Mouse (Mus musculus) G1E (cell line): Measurements from ENCODE around the gene Aloxe3. TPM values are rescaled to one million over a fixed set of nuclear protein-coding genes. Genes with fewer than 3 reads are reported as not detected.
A peak's percentile ranks its signal among the peaks of the same experiment; 100 is the strongest.

Source experiments
- ATAC-seq: 2 replicates; pipeline ENCODE4 v1.8.0; 2016; ENCODE audit warnings: mild to moderate bottlenecking; ENCODE audit not compliant: insufficient number of reproducible peaks, poor library complexity, low FRiP score, severe bottlenecking; ENCODE audit errors: extremely low read depth
- DNase-seq: peaks from one replicate; pipeline ENCODE4 v3.0.0; 2012; ENCODE audit warnings: low spot score
- H3K27me3 ChIP-seq: 2 replicates; pipeline ENCODE4 v1.6.1; 2012; ENCODE audit warnings: mild to moderate bottlenecking, low read length, inconsistent platforms; ENCODE audit not compliant: insufficient read depth
- H3K36me3 ChIP-seq: replicated peaks from 2 replicates; pipeline ENCODE3; 2012; ENCODE audit warnings: mild to moderate bottlenecking, inconsistent platforms
- H3K4me1 ChIP-seq: 2 replicates; pipeline ENCODE4 v1.6.1; 2012; ENCODE audit warnings: low read depth, low read length, inconsistent platforms, mixed read lengths; ENCODE audit not compliant: insufficient read depth
- H3K4me3 ChIP-seq: 2 replicates; pipeline ENCODE4 v1.5.1; 2012; ENCODE audit warnings: low read depth, mild to moderate bottlenecking, inconsistent platforms, low read length, moderate library complexity, mixed read lengths
- H3K9me3 ChIP-seq: replicated peaks from 2 replicates; pipeline ENCODE4 v1.6.1; 2012; ENCODE audit warnings: inconsistent platforms
- CTCF ChIP-seq: IDR thresholded peaks from 2 replicates; pipeline ENCODE4 v1.5.1; 2012; ENCODE audit warnings: low read depth, low read length, inconsistent platforms, mixed read lengths
- GATA1 ChIP-seq: IDR thresholded peaks from 2 replicates; pipeline ENCODE4 v1.6.1; 2012; ENCODE audit warnings: borderline replicate concordance, low read length, inconsistent platforms, mixed read lengths
- GATA2 ChIP-seq: IDR thresholded peaks from 2 replicates; pipeline ENCODE4 v1.6.1; 2012; ENCODE audit warnings: low read depth, low read length, inconsistent platforms, borderline replicate concordance
- POLR2AphosphoS5 ChIP-seq: IDR thresholded peaks from 2 replicates; pipeline ENCODE4 v1.6.1; 2012; ENCODE audit warnings: low read depth, low read length, inconsistent platforms; ENCODE audit not compliant: insufficient replicate concordance
- TAL1 ChIP-seq: conservative IDR thresholded peaks from 2 replicates; pipeline ENCODE4 v1.6.1; 2012; ENCODE audit warnings: low read depth, low read length, inconsistent platforms, mixed read lengths
- polyA plus RNA-seq: library from polyadenylated mRNA; stranded (reverse); fragments of >175 nt; gene quantifications from 2 replicates; pipeline ENCODE4 v1.2.3, GENCODE M21; 2012
- total RNA-seq, 2 experiments: library from RNA; stranded (forward) in 1 of 2; stranded (reverse) in 1 of 2; fragments of 200-1000 nt in 1 of 2; fragments of >200 nt in 1 of 2; fragmentation: Nextera tagmentation in 1 of 2; gene quantifications; 2 replicates each; pipeline ENCODE4 v1.2.3; 2014 to 2017

Gene Aloxe3
- total RNA-seq (2014; fragmentation: Nextera tagmentation) (1.3 TPM in 1 of 2 replicates, not detected in the other), total RNA-seq (2017) (0.16 TPM in 1 of 2 replicates, not detected in the other), polyA plus RNA-seq (0.01 TPM in 1 of 2 replicates, not detected in the other)

DNA sequence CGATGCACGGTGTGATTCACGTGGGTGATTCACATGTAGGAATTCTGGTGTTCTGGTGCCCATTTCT is at the start of gene Aloxe3:
Aloxe3 (plus strand) TSS at position 45 of the 67 bp plus-strand sequence.
- DNase-seq (no peak), ATAC-seq (no peak)
- Histone ChIP-seq H3K9me3 (no peaks in the 10 kb centered on the region), H3K36me3 (no peaks in the 10 kb centered on the region), H3K4me1 (peaks cover 45% of the 10 kb centered on the region), H3K27me3 (peaks cover 21% of the 10 kb centered on the region), H3K4me3 (peak within 1 kb of the TSS; percentile 71)
- TF ChIP-seq CTCF (no peak), POLR2AphosphoS5 (no peak), GATA1 (no peak), TAL1 (no peak), GATA2 (no peak)

DNA sequence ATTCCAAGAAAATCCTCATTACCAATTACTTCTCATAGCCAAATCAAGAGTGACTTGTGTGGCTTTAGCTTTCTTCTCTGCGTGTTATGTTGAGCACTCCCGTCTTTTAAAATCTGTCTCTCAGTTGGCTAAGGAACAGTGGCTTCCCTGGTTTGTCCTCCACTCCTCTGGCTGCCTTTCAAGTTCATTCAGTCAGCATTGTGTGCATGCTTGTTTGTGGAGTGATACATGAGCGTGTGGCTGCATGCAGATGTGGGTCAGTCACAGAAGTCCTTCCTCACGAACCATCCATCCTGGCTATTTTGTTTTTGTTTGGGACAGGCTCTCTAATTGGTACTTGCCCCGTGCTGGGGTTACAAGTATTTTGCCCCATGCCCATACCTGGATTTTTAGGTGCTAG is 49.1 kb upstream of the Aloxe3 start:
- peaks cover 52% of the 10 kb centered on the region for H3K4me1 ChIP-seq
- DNase-seq (no peak), ATAC-seq (no peak)
- H3K27me3 ChIP-seq = peaks cover 8% of the 10 kb centered on the region
- H3K4me3 ChIP-seq = no peak overlapping the region
- no peaks in the 10 kb centered on the region for H3K9me3 ChIP-seq
- TF ChIP-seq CTCF (no peak), GATA2 (no peak), POLR2AphosphoS5 (no peak), TAL1 (no peak), GATA1 (no peak)
- no peaks in the 10 kb centered on the region for H3K36me3 ChIP-seq

DNA sequence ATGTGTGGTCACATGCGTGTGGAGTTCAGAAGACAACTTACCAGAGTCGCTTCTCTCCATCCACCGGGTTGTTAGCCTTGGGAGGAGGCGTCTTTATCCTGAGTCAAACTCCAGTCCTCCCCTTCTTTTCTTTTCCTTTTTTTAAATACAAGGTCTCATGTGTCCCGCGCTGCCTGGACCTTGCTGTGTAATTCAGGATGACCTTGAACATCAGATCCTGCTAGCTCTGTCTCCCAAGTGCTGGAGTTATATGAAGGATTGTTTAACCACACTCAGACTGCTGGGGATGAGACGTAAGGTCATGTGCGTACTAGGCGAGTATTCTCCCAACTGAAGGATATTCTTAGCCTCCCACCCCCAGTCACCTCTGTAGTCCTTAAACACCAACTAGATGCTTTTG is 48.4 kb upstream of the Aloxe3 start:
- H3K4me1 ChIP-seq = peaks cover 44% of the 10 kb centered on the region
- H3K9me3 ChIP-seq = no peaks in the 10 kb centered on the region

DNA sequence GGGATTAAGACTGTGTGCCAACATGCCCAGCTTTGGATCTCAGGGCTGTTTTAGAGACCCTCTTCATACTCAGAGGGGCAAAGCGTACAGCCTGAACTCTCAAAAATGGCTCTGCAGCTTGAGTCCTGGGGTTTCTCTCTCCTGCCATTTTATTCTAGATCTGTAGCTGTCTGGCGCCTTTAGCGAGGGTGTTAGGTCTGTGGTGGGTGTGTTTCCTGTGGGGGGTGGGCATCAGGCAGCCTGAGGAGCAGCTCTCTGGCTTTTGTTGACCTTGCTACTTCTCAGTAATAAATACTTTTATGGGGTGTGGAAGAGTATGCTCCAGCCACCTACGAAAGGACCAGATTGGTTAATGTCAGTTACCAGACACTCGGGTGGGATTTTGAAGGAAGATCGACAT is 47.7 kb upstream of the Aloxe3 start:
- TF ChIP-seq GATA2 = no peak
- TF ChIP-seq TAL1 = no peak
- TF ChIP-seq POLR2AphosphoS5 = no peak
- TF ChIP-seq CTCF = no peak
- TF ChIP-seq GATA1 = no peak
- no peak for ATAC-seq
- H3K27me3 ChIP-seq = peaks cover 11% of the 10 kb centered on the region
- no peak for DNase-seq
- H3K4me3 ChIP-seq = no peak overlapping the region
- no peaks in the 10 kb centered on the region for H3K9me3 ChIP-seq
- H3K4me1 ChIP-seq = peaks cover 40% of the 10 kb centered on the region
- H3K36me3 ChIP-seq = no peaks in the 10 kb centered on the region

More for the DNA sequence above, 48.4 kb upstream of the Aloxe3 start:
- Histone ChIP-seq H3K4me3 (no peak overlapping the region), H3K27me3 (peaks cover 11% of the 10 kb centered on the region), H3K36me3 (no peaks in the 10 kb centered on the region)
- DNase-seq = no peak
- TF ChIP-seq TAL1 (no peak), GATA1 (no peak), CTCF (no peak), POLR2AphosphoS5 (no peak)
- no peak for ATAC-seq

DNA sequence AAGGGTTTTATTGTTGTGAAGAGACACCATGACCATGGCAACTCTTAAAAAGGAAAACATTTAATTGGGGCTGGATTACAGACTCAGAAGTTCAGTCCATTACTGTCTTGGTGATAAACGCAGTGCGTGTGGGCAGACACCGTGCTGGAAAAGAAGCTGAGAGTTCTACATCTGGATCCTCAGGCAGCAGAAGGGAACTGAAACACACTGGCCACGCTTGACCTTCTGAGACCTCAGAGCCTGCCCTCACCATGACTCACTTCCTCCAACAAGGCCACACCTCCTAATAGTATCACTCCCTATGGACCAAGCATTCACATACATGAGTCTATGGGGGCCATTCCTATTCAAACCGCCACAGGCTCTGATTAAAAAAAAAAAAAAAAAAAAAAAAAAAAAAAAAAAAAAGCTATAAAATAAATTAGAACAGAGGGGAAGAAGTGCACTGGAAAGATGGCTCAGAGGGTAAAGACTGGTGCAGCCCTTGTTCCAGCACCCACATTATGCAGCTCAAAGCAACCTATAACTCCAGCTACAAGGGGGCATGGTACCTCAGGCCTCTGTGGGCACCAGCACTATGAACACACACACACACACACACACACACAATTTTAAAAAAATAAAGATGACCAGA is 46.8 kb upstream of the Aloxe3 start:
- DNase-seq (no peak), ATAC-seq (no peak)
- no peak overlapping the region for H3K4me3 ChIP-seq
- no peaks in the 10 kb centered on the region for H3K9me3 ChIP-seq
- H3K36me3 ChIP-seq = no peaks in the 10 kb centered on the region
- peaks cover 13% of the 10 kb centered on the region for H3K27me3 ChIP-seq
- TF ChIP-seq TAL1 = no peak
- TF ChIP-seq POLR2AphosphoS5 = no peak
- no peak for TF ChIP-seq GATA2
- no peak for TF ChIP-seq CTCF
- no peak for TF ChIP-seq GATA1
- peaks cover 40% of the 10 kb centered on the region for H3K4me1 ChIP-seq

DNA sequence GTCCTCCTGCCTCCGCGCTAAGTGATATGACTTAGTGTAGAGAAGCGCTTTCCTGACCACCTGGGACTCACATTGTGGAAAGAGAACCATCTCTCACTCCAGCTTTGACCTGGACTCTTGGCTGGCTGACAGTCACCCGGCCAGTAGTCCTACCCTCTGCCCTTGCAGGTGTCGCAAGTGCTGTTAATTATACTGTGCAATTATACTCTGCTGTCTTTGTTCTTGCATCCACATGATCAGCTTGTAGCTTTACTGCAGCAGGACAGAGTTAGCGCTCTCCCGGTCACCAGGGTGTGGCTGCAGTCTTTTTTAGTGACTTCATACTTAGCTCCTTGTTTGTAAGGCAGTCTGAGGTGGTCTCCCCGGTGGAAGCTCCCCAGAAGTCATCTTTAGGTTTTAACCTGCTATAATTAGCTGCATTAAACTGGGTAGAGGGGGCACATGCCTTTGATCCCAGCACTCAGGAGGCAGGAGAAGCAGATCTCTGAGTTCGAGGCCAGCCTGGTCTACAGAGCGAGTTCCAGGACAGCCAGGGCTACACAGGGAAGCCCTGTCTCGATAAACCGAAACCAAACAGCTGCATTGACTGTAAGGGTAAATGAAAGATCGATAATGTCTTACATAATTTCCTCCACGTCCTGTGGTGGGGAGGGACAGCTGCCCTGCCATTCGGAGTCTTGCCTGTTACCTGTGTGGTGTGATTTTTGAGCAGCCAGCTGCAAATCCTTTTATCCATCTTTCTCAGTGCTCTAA is 45.4 kb upstream of the Aloxe3 start:
- no peak for ATAC-seq
- peaks cover 28% of the 10 kb centered on the region for H3K4me1 ChIP-seq
- no peak for TF ChIP-seq GATA1

DNA sequence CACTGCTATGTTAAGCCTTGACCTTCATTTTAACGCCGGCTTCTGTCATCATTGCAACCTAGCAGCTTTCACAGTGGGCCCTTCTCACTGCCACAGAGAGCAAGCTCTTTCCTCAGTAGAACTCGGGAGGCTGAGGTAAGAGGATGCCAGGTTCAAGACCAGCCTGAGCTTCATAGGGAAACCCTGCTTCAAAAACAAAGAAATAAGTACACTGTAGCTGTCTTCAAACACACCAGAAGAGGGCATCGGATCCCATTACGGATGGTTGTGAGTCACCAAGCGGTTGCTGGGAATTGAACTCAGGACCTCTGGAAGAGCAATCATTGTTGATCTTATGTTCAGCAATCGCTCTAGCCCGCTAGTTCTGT is 44.9 kb upstream of the Aloxe3 start:
- DNase-seq = no peak
- H3K4me1 ChIP-seq = peaks cover 28% of the 10 kb centered on the region
- H3K4me3 ChIP-seq = no peak overlapping the region
- no peak for TF ChIP-seq CTCF
- no peak for TF ChIP-seq POLR2AphosphoS5
- no peak for TF ChIP-seq GATA2
- no peak for TF ChIP-seq GATA1
- no peak for TF ChIP-seq TAL1
- no peaks in the 10 kb centered on the region for H3K36me3 ChIP-seq
- H3K9me3 ChIP-seq = no peaks in the 10 kb centered on the region
- peaks cover 17% of the 10 kb centered on the region for H3K27me3 ChIP-seq
- ATAC-seq = no peak

More for the DNA sequence above, 45.4 kb upstream of the Aloxe3 start:
- no peaks in the 10 kb centered on the region for H3K9me3 ChIP-seq
- peaks cover 17% of the 10 kb centered on the region for H3K27me3 ChIP-seq
- H3K36me3 ChIP-seq = no peaks in the 10 kb centered on the region
- DNase-seq = no peak
- H3K4me3 ChIP-seq = no peak overlapping the region
